Mouse (Mus musculus) layer of hippocampus, adult 2 months (tissue): Measurements from ENCODE around the gene Upb1. TPM values are rescaled to one million over a fixed set of nuclear protein-coding genes. Genes with fewer than 3 reads are reported as not detected.

Source experiments
- DNase-seq, 2 experiments: peaks; one replicate each; pipeline ENCODE4 v3.0.0; 2022; ENCODE audit warnings: low spot score in 2 of 2
- H3K27ac ChIP-seq: fragments of 200-600 bp; 2 replicates; pipeline ENCODE4 v1.8.1; 2022
- H3K4me3 ChIP-seq: fragments of 200-600 bp; 2 replicates; pipeline ENCODE4 v1.8.1; 2022; ENCODE audit warnings: mild to moderate bottlenecking
- CTCF ChIP-seq: fragments of 200-600 bp; conservative IDR thresholded peaks from 2 replicates; pipeline ENCODE4 v1.8.1; 2022; ENCODE audit warnings: antibody characterized with exemption, mild to moderate bottlenecking, moderate library complexity
- total RNA-seq, 2 experiments: library from RNA; stranded (reverse); gene quantifications; 2 replicates each; pipeline ENCODE4 v1.2.3; 2021

Gene Upb1
- total RNA-seq, 2 experiments from 2014 or later, result 0.31 TPM; not detected in 1

GRCm38 (mm10) chr10:75430633-75431032 is 29.7 kb downstream of the Upb1 start:
- Histone ChIP-seq H3K4me3 (no peak overlapping the region), H3K27ac (no peak overlapping the region)
- TF ChIP-seq CTCF, result no peak
- DNase-seq, result no peak

DNA sequence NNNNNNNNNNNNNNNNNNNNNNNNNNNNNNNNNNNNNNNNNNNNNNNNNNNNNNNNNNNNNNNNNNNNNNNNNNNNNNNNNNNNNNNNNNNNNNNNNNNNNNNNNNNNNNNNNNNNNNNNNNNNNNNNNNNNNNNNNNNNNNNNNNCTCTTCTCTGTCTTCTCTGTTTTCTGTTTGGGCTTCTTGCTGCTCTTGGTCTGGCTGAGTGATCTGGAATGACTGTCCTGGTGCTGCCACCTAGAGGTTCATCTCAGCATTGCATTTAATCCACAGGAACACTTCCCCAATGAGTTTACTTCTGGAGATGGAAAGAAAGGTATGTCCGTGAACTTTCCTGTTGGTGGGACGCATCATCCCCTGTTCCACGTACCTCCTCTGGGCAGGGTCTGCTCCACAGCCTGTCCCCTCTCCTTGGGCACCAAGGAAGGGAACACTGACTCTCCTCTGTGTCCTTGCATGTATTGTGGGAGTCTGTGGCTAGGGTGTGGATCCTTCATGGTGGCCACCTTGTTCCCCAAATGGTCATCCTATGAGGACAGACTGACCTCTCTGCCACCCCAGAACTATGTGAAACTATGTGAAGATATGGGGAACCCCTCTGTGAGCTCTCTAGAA is 35.8 kb downstream of the Upb1 start:
- DNase-seq, result peak; percentile 82 to 93
- no peak overlapping the region for H3K27ac ChIP-seq
- TF ChIP-seq CTCF, result peak; percentile 93
- H3K4me3 ChIP-seq, result no peak overlapping the region

GRCm38 (mm10) chr10:75437284-75437683 is 36.4 kb downstream of the Upb1 start:
- H3K27ac ChIP-seq, result no peak overlapping the region
- no peak for TF ChIP-seq CTCF
- peak in 1 of 2 experiments; percentile 27 for DNase-seq
- H3K4me3 ChIP-seq, result no peak overlapping the region

DNA sequence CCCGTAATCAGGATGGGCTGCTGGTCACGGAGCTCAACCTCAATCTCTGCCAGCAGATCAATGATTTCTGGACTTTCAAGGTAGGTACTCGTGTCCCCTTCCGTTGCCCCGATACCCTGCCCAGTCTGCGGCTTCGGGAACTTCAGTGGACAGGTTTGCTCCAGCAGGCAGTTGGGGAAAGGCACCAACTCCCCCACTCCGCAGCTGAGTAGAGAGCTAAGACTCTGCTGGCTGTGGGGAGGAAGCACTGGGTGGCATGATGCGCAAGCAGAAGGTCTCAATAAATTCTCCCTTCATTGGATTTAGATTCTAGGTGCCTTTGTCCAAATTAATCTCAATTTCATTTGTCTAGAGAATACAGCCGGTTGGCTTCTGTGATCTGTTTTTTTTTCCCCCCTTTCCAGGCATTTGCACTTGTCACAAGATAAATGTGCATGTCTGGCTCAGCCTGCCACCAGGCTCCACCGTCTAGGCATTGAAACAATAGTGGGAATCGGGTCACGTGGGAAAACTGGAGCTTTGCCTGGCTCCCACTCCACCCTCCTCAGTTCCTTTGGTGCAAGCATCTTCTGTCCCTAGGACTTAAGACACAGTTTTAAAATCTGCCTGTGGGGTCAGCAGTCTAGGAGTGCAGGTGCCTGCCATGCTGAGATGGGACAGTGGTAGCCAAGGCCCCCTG is 37.4 kb downstream of the Upb1 start:
- Histone ChIP-seq H3K27ac (peak overlapping the region; percentile 0; the same call in 1 of the 2 replicates), H3K4me3 (no peak overlapping the region)
- no peak for TF ChIP-seq CTCF
- peak; percentile 26 to 41 for DNase-seq

GRCm38 (mm10) chr10:75439211-75439811 is 38.4 kb downstream of the Upb1 start:
- peak; percentile 93 for TF ChIP-seq CTCF
- Histone ChIP-seq H3K27ac (peak overlapping the region; percentile 24), H3K4me3 (no peak overlapping the region)
- peak; percentile 21 to 53 for DNase-seq

DNA sequence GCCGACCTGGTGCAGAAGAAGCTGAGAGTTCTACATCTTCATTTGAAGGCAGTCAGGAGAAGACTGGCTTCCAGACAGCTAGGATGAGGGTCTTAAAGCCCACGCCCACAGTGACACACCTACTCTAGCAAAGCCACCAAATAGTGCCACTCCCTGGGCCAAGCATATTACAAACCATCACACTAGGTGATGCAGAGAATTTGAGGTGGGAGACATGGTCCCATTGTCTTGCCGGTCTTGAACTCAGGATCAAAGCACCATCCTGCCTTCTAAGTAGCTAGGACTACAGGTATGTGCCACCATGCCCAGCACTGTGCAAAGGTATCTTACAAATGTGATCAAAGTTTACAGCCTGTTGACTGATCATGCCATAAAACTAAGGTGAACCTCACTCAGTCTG is 39.8 kb downstream of the Upb1 start:
- Histone ChIP-seq H3K27ac (no peak overlapping the region), H3K4me3 (no peak overlapping the region)
- no peak for DNase-seq
- TF ChIP-seq CTCF, result no peak

DNA sequence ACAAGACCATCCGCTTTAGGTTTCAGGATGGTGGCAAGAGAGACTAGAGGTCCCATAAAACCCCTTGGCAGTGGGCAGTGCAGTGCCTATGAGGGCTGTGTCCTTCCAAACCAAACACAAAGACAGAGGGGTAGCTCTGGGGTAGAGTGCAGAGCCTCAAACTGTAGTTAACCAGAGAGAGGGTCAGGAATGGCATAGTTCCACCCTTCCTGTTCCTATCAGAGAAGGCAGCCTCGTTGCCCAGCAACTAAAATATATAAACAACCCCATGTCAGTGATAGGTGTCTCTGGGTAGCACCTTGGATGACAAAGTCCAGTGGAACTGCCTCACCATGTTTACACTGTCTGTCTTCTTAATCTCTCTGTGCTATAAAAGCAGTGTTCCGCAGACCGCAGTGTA is 40.9 kb downstream of the Upb1 start:
- DNase-seq, result no peak
- H3K27ac ChIP-seq, result no peak overlapping the region
- H3K4me3 ChIP-seq, result no peak overlapping the region
- no peak for TF ChIP-seq CTCF

DNA sequence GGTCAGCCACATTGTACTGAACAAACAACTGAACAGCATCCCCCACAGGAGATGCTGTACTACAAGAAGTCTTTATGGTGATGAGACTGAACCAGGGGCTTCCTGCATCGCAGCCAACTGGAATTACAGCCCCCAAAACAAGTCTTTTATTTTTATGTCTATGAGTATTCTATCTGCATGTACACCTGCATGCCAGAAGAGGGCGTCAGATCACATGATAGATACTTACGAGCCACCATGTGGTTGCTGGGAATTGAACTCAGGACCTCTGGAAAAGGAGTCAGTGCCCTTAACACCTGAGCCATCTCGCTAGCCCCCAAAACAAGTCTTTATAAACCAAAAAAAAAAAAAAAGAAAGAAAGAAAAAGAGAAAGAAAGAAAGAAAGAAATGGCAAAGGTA is 42.1 kb downstream of the Upb1 start:
- TF ChIP-seq CTCF, result peak; percentile 44
- H3K4me3 ChIP-seq, result no peak overlapping the region
- H3K27ac ChIP-seq, result no peak overlapping the region
- no peak for DNase-seq

GRCm38 (mm10) chr10:75444111-75444826 is 43.4 kb downstream of the Upb1 start:
- DNase-seq, result no peak
- no peak overlapping the region for H3K27ac ChIP-seq
- no peak for TF ChIP-seq CTCF
- no peak overlapping the region for H3K4me3 ChIP-seq

DNA sequence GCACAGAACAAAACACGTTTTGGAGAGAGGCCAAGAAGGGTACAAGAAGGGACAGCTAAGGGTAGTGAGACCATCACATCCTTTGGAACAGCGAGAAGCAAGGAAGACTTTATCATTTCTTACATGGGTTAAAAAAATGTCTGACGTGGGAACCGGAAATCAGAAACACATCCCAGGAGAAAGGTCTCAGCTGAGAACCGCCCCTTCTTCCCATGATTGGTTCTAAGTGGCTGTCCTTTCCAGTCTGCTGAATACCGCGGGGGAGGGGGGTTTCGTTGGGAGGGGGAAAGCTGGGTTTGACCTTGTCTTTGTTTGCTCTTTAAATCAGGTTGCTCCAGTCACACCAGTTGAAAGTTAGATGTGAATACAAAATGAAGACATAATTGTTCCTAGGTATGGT is 44.1 kb downstream of the Upb1 start:
- Histone ChIP-seq H3K4me3 (no peak overlapping the region), H3K27ac (no peak overlapping the region)
- TF ChIP-seq CTCF, result no peak
- no peak for DNase-seq

DNA sequence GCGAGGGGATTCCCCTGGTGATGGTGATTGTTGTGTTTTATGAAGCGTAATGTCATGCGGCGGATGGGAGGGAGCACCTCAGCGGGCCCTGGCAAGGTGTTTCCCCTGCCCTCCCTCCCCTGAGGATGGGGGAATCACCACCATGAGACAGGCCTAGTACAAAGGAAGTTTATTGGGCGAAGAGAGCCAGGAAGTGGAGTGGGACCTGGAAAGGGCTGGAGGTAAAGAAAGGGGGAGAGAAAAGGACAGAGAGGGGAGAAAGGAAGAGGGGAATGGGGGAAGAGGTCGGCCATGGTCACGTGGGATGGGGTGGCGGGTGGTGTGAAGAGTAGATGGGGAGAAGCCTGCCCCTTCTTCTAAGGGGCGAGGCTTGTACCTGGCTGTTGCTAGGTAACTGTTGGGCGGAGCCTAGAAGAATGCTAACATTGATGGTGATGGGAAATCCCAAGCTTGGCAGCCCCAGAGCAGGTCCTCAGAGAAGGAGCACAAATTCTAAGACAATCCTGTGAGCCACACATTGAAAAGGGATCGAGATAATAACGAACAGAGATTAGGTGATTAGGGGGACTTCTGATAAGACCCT is 45.7 kb downstream of the Upb1 start:
- no peak overlapping the region for H3K4me3 ChIP-seq
- DNase-seq, result no peak
- no peak for TF ChIP-seq CTCF
- H3K27ac ChIP-seq, result no peak overlapping the region

- no peak for TF ChIP-seq CTCF
- H3K27ac ChIP-seq, result no peak overlapping the region
- no peak for DNase-seq
- no peak overlapping the region for H3K4me3 ChIP-seq
Measured at GRCm38 (mm10) chr10:75447489-75447888, 46.6 kb downstream of the Upb1 start.
